Mouse (Mus musculus) liver, embryonic 14.5 days (tissue): ENCODE results near the gene Nacc1.

Source experiments
- CTCF ChIP-seq: IDR thresholded peaks from 2 replicates; pipeline ENCODE4 v1.5.1; 2016; ENCODE audit warnings: antibody characterized with exemption, low read depth, control low read depth
- EP300 ChIP-seq: IDR thresholded peaks from 2 replicates; pipeline ENCODE4 v1.6.1; 2016; ENCODE audit warnings: antibody characterized with exemption, low read depth

DNA sequence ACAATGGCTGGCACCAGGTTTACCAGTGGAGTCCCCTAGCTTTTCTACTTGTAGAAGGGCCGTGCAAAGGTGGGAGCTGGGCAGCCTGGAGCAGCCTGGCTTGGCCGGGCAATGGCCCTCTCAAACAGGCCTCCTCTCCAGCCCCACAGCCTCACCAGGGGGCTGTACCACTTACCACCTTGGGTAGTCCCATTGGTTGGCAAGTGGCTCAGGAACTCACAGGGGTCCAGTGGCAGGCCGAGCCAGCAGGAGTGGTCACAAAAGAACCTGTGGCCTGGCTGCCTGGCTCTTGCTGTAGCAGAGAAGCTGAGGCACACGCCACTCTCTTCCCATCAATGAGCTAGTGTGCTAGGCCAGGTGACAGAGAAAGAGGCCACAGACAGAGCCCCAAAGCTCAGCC is 26.5 kb upstream of the Nacc1 start:
- TF ChIP-seq CTCF (no peak), EP300 (no peak)
